Mouse (Mus musculus): ENCODE data around the gene Gdpd4.

Gene Gdpd4

DNA sequence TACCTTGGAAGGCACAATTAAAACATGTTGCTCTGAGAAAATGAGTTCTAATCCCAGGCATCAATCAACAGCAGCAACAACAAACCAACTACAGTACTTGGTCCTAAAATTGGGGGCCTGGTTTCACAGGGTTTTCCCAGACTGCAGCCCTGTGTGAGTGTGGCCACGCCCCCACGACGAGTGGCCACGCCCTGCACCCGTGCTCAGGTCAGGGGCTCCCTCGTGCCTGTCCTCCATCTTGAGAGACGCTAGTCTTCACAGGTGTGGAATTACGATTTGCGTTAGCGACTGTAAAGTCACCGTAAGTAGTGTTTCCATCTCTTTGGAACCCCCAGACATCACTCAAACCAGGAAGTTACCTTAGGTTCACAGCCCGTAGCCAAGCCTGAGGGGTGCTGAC is at the start of gene Gdpd4:
Gene Gdpd4, plus strand, starts transcription at position 214 of the 400 bp plus-strand sequence.
- no peak for DNase-seq (ENCODE audit: low read depth, low spot score)

- no peak for DNase-seq (ENCODE audit: low read depth, low spot score)
Measured at GRCm38 (mm10) chr7:97872396-97872795, 47.4 kb upstream of the Gdpd4 start.

- no peak for DNase-seq (ENCODE audit: low read depth, low spot score)
Measured at GRCm38 (mm10) chr7:97873317-97873716, 46.4 kb upstream of the Gdpd4 start.

DNA sequence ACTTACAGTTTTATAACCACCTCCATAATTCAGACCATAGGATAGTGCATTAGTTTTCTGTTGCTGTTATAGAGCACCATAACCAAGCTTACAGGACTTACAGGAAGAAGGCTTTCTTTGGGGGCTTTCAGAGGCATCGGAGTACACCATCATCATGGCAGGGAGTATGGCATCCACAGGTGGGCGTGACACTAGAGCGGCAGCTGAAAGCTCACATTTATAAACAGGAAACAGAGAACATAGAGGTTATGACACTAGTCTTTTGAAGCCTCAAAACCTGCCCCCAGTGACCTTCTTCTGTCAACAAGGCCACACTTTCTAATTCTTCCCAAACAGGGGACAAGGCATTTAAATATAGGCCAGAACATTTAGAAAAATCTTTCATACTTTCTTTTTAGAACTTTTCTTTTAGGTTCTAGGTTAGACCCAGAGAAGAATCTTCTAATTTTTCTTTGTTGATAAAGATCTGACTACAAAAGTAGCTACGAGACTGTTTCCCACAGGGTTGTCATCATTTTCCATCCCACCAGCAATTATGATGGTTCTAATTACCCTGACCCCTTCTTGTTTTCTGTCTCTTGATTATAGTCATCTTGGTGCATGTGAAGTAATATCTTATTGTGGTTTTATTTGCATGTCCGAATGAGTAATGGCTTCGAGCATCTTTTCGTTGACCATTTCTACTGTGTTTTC is 41.8 kb upstream of the Gdpd4 start:
- peak; percentile 33 for DNase-seq (ENCODE audit: low read depth, low spot score)

DNA sequence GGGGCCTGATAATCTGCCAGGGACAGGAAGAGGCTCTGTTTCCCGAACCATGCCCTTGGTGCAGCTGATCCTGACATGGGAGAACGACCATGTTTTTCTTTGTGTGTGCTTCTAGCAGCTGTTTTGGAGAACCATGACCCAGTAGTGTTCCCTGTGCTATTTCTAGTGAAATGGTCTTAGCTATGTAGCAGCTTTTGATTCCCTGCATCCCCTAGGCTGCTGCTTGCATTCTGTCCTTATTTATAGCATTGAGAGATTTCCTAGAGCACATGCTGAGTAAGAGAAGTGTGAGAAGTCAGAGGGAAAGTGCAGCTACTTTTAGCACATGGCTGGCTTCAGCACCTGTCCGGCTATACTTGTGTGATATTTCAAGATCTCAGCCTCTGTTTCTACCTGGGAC is 8.1 kb upstream of the Gdpd4 start:
- no peak for DNase-seq (ENCODE audit: low read depth, low spot score)

- DNase-seq (ENCODE audit: low read depth, low spot score) = no peak
Measured at GRCm38 (mm10) chr7:97914833-97915516, 4.8 kb upstream of the Gdpd4 start.

GRCm38 (mm10) chr7:97925819-97926218 is 6.1 kb downstream of the Gdpd4 start:
- DNase-seq (ENCODE audit: low read depth, low spot score) = no peak

- DNase-seq (ENCODE audit: low read depth, low spot score) = no peak
Measured at GRCm38 (mm10) chr7:97926978-97927377, 7.2 kb downstream of the Gdpd4 start.

DNA sequence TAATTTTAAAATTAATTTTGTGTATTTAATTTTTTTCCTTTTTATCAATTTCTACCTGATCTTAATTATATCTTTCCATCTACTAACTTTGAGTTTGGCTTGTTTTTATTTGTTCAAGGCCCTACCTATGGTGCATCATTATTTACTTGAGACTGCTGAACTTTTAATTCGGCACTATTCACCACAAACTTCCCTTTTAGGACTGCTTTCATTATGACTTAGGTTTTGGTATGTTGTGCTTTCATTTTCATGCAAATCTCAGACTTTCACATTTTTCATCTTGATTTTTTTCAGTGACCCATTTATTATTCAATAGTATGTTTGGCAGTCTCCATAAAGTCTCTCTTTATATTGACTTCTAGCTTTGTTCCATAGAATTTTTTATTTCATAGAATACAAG is 24.7 kb downstream of the Gdpd4 start:
- no peak for DNase-seq (ENCODE audit: low read depth, low spot score)

DNA sequence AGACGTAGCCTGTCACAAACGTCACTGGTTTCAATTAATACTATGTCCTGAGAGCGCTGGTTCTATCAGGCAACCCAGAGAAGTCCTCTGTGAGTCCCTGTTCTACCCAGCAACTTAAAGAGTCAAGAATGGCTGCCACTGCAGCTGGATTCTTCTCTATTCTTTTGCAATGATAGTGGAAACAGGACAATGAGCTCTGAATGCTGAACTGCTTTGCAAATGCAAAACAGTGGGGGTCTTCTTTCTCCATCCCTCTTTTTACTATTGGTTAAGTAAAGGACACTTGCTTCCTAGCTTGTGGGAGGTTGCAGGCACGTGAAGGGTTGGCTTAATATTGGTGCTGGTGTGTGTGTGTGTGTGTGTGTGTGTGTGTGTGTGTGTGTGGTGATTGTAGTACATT is 52.7 kb downstream of the Gdpd4 start:
- no peak for DNase-seq (ENCODE audit: low read depth, low spot score)

- DNase-seq (ENCODE audit: low read depth, low spot score) = peak; percentile 47
Measured at GRCm38 (mm10) chr7:97977463-97977862, 57.7 kb downstream of the Gdpd4 start.

DNA sequence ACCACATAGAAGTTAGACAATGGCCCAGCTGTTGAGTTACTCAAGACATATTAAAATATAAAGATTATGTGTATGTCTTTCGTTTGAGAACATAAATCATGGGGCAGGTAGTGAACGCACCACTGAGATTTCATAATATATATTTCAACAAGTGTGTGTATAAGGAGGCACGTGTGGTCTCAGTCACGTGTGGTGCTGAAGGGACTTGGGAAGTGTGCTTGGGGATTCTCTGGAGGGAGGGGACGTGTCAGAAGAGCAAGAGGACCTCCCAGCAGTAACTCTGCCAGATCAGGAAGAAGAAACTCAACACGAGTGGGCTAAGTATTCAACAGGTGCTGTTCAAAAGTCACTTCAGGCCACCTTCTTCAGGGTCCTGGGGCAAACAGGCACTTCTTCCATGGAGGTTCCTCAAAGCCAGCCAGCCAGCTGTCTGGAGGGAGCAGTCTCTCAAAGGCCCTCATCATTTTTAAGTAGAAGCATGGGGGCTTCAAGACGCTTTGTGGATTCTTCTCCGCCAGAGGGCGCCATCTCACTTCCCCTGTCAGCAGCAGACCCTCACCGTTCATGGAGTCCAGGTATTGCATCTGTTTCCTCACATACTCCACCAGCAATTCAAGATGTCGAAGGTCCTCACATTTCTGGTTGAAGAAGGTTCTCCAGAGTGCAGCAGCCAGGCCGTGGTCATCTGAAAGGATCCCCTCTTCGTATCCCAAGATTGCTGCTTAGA is 64.5 kb downstream of the Gdpd4 start:
- peak; percentile 29 for DNase-seq (ENCODE audit: low read depth, low spot score)

GRCm38 (mm10) chr7:98002617-98003016 is 82.9 kb downstream of the Gdpd4 start:
- no peak for DNase-seq (ENCODE audit: low read depth, low spot score)

GRCm38 (mm10) chr7:98048101-98048824 is 128.5 kb downstream of the Gdpd4 start:
- no peak for DNase-seq (ENCODE audit: low read depth, low spot score)

- DNase-seq (ENCODE audit: low read depth, low spot score) = peak; percentile 24
Measured at GRCm38 (mm10) chr7:98051980-98052379, 132.2 kb downstream of the Gdpd4 start.

GRCm38 (mm10) chr7:98054461-98054860 is 134.7 kb downstream of the Gdpd4 start:
- no peak for DNase-seq (ENCODE audit: low read depth, low spot score)

- DNase-seq (ENCODE audit: low read depth, low spot score) = no peak
Measured at GRCm38 (mm10) chr7:98054942-98055341, 135.2 kb downstream of the Gdpd4 start.

DNA sequence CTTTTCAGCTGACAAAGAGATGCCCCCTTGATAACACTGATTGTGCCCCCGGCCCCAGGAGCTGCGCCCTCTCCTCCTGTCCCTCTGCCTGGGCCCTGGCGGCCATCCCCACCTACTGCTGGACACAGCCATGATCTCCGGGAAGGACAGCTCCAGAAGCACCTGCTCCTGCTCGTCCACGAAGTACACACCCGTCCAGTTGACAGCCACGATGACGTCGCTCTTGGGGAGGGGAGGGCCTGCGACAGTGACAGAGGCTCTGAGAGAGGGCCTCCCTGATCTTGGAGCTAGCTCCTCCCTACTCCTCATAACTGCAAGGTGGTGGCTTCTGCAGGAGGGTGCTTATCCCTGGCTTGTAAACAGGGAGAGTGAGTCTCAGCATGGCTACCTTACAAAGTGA is 146.5 kb downstream of the Gdpd4 start:
- DNase-seq (ENCODE audit: low read depth, low spot score) = no peak

DNA sequence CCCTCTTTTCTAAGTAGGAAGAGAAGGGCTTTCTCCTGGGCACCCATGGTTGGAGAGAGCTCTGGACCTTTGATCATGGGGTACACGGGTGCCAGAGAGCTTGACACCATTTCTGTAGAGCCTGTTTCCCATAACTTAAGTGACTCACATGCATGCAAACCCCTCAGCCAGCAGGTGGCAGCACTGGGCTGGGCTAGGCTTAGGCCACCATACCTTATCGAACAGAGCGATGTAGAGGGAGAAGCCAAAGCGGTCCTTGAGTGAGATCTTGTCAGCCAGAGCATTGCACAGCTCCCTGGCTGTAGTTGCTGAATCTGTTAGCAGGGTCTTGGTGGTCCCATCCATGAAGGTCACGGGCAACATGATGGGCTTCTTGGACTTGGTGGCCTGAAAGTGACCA is 151.9 kb downstream of the Gdpd4 start:
- peak; percentile 75 for DNase-seq (ENCODE audit: low read depth, low spot score)

- DNase-seq (ENCODE audit: low read depth, low spot score) = no peak
Measured at GRCm38 (mm10) chr7:98077453-98077852, 157.7 kb downstream of the Gdpd4 start.

GRCm38 (mm10) chr7:98082376-98082775 is 162.6 kb downstream of the Gdpd4 start:
- no peak for DNase-seq (ENCODE audit: low read depth, low spot score)

Data from CD4-positive helper T cell, adult 2 months (primary cell).